Mouse (Mus musculus): ENCODE results near the gene Togaram2.
"Not testable (repeated sequence)": the region's sequence is repeated elsewhere in the genome, so short reads cannot be mapped to it uniquely, and the experiment has no call there.

Gene Togaram2

GRCm38 (mm10) chr17:71742156-71742555 lies 69.1 kb downstream of the Togaram2 start:
- no peak for DNase-seq (ENCODE audit: low spot score)

GRCm38 (mm10) chr17:71742935-71743334 lies 69.9 kb downstream of the Togaram2 start:
- no peak for DNase-seq (ENCODE audit: low spot score)

GRCm38 (mm10) chr17:71746114-71746513 lies 73.1 kb downstream of the Togaram2 start:
- DNase-seq (ENCODE audit: low spot score): no peak

- no peak for DNase-seq (ENCODE audit: low spot score)
These were observed 74.5 kb downstream of the Togaram2 start for GRCm38 (mm10) chr17:71747561-71747960.

- DNase-seq (ENCODE audit: low spot score): no peak
These were observed 76.6 kb downstream of the Togaram2 start for GRCm38 (mm10) chr17:71749616-71750168.

GRCm38 (mm10) chr17:71752831-71753230 lies 79.8 kb downstream of the Togaram2 start, which contains the start of gene Pcare:
Gene Pcare (minus strand): TSS chr17:71752894.
- no peak for DNase-seq (ENCODE audit: low spot score)

- no peak for DNase-seq (ENCODE audit: low spot score)
These were observed 87.5 kb downstream of the Togaram2 start for GRCm38 (mm10) chr17:71760536-71760935.

GRCm38 (mm10) chr17:71768173-71768572 lies 95.1 kb downstream of the Togaram2 start, which contains the start of gene Clip4:
Gene Clip4 (plus strand): TSS chr17:71768473.
- DNase-seq (ENCODE audit: low spot score): not testable (repeated sequence)

- DNase-seq (ENCODE audit: low spot score): no peak
These were observed 96.5 kb downstream of the Togaram2 start for GRCm38 (mm10) chr17:71769564-71769963.

- no peak for DNase-seq (ENCODE audit: low spot score)
These were observed 97.6 kb downstream of the Togaram2 start for GRCm38 (mm10) chr17:71770696-71771095.

- no peak for DNase-seq (ENCODE audit: low spot score)
These were observed 101.1 kb downstream of the Togaram2 start for GRCm38 (mm10) chr17:71774173-71774572.

- no peak for DNase-seq (ENCODE audit: low spot score)
These were observed 102.2 kb downstream of the Togaram2 start for GRCm38 (mm10) chr17:71775279-71775678.

GRCm38 (mm10) chr17:71778696-71779095 lies 105.6 kb downstream of the Togaram2 start:
- no peak for DNase-seq (ENCODE audit: low spot score)
